Mouse (Mus musculus) olfactory bulb, adult 2 months (tissue): Measurements from ENCODE around the gene Myo10. TPM values are rescaled to one million over a fixed set of nuclear protein-coding genes. Genes with fewer than 3 reads are reported as not detected.

ENCODE experiments used
- H3K27ac ChIP-seq: fragments of 200-500 bp; 2 replicates; pipeline ENCODE4 v1.5.1; 2012; ENCODE audit warnings: low read depth, low read length; ENCODE audit not compliant: insufficient read depth
- H3K4me1 ChIP-seq: fragments of 200-500 bp; 2 replicates; pipeline ENCODE4 v1.6.1; 2012; ENCODE audit warnings: low read length; ENCODE audit not compliant: control insufficient read depth, insufficient read depth
- H3K4me3 ChIP-seq: fragments of 200-500 bp; 2 replicates; pipeline ENCODE4 v1.5.1; 2012; ENCODE audit warnings: mild to moderate bottlenecking, low read depth, low read length, moderate library complexity; ENCODE audit not compliant: insufficient read depth
- CTCF ChIP-seq: fragments of 200-500 bp; IDR thresholded peaks from 2 replicates; pipeline ENCODE4 v1.5.1; 2012; ENCODE audit warnings: low read depth, mild to moderate bottlenecking, low read length, moderate library complexity; ENCODE audit not compliant: insufficient read depth
- POLR2A ChIP-seq: fragments of 200-500 bp; IDR thresholded peaks from 2 replicates; pipeline ENCODE4 v1.6.1; 2012; ENCODE audit warnings: mild to moderate bottlenecking, low read depth, low read length, moderate library complexity; ENCODE audit not compliant: insufficient read depth
- WGBS: fragments of 180-500 bp; shearing (Covaris S2); methylation state at CpG from one replicate; pipeline ENCODE4 v1.1.7; 2018; 5-methylcytosine and 5-hydroxymethylcytosine counted together
- polyA plus RNA-seq: library from polyadenylated mRNA; stranded (reverse); fragments of >200 nt; gene quantifications from 2 replicates; pipeline ENCODE4 v1.2.4, GENCODE M21; 2012; ENCODE audit warnings: low replicate concordance; ENCODE audit not compliant: missing spikeins, insufficient read depth, insufficient read length

The Myo10 gene
- polyA plus RNA-seq, 1 experiment: not detected

DNA sequence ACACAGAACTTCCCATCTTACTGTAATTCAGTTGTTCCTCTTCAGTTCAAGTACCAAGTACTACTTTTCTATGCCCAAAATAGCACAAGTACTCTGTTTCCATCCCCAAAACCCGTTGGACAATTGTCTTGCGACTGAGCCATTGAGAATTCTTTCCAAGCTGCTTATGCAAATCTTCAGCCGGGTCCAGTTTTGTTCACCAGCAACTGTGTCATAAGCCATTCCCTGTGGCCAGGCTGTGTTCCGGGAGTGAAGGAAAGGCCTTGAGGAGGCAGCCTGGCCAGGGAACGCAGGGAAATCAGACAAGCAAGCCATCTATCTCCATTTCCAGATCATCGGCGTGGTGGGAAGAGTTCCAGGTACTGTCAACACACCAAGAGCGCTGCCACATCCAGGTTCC, 34.4 kb upstream of the Myo10 start:
- 70% methylated on average over 8 of the region's 8 CpGs for WGBS
- TF ChIP-seq CTCF (no peak), POLR2A (no peak)
- Histone ChIP-seq H3K4me3 (no peak overlapping the region), H3K4me1 (no peaks in the 10 kb centered on the region), H3K27ac (no peak overlapping the region)

DNA sequence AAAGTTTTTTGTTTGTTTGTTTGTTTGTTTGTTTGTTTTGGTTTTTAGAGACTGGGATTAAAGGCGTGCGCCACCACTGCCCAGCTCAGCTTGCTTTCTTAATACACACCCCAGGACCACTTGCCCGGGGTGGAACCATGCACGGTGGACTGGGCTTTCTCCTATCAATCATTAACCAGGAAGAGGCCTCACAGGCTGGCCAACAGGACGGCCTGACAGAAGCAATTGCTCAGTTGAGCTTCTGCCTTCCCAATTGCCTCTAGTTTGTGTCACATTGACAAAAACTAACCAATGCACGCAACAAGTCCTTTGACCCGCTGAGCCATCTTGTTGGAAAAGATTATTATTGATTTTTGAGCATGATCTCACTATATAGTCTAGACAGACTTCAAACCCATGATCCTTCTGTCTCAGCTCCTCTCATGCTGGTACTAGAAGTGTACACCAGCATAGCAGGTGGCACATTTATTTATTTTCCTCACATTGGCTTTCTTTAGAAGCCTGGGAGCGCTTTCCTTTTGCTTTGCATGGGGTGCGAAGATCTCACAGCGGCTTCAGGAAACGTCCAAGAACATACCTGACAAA, 32.9 kb upstream of the Myo10 start:
- no peak for TF ChIP-seq POLR2A
- TF ChIP-seq CTCF: no peak
- WGBS: 91% methylated on average over 11 of the region's 11 CpGs
- Histone ChIP-seq H3K27ac (no peak overlapping the region), H3K4me3 (no peak overlapping the region), H3K4me1 (no peaks in the 10 kb centered on the region)

DNA sequence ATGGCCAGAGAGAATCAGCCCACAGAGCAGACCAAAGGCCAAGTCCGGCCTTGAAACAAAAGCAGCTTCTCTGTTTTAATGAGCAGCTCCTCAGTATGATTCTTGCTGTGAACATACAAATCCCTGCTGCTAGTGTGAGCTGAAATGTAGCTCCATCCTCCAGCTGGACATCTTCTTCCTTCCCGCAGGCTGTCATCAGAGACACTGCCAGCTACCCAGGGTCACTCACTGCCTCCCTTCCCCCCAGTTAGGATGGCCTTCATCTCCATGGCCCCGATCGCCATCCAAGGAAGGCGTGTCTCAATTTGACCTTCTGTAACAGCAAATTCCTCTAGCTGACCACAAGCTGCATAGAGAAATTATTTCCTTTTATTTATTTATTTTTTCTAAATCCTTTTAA, 32.4 kb upstream of the Myo10 start:
- 85% methylated on average over 5 of the region's 5 CpGs for WGBS
- Histone ChIP-seq H3K27ac (no peak overlapping the region), H3K4me3 (no peak overlapping the region), H3K4me1 (no peaks in the 10 kb centered on the region)
- TF ChIP-seq POLR2A (no peak), CTCF (no peak)

DNA sequence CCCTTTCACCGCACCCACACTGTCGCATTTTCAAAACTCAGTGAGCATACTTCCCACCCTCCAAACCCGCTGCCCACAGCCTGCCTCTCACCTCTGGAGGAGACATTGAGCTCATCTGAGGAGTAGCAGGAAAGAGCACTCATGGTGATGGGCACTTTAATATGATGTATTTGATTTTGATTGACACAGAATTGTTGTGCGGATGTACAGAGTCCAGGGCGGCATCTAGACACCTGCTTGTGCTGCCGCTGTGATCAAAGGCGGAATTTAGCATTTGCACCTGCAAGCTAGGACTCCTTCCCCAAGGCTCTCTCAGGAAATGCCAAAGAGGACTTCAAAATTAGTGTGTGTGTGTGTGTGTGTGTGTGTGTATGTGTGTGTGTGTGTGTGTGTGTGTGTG, 31.4 kb upstream of the Myo10 start:
- Histone ChIP-seq H3K4me1 (no peaks in the 10 kb centered on the region), H3K27ac (no peak overlapping the region), H3K4me3 (no peak overlapping the region)
- 88% methylated on average over 7 of the region's 7 CpGs for WGBS
- no peak for TF ChIP-seq CTCF
- TF ChIP-seq POLR2A: no peak

DNA sequence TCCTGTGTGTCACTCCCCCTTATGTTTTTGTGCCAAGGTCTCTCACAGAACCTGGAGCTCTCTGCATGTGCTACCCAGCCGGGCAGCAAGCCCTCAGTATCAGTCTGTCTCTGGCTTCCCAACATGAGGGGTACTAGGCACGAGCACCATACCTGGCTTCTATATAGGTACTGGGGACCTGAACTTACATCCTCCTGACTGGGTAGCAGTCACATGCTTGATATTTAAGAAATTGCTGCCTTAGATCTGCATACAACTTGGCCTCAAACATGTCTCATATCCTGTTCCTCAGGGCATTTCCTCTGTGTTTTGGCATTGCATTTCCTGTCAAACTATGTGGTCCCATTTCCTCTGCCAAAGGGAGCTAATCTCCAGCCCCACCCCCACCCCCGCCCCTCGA, 30.4 kb upstream of the Myo10 start:
- 83% methylated on average over 4 of the region's 4 CpGs for WGBS
- no peak overlapping the region for H3K4me3 ChIP-seq
- TF ChIP-seq POLR2A: no peak
- TF ChIP-seq CTCF: no peak
- H3K27ac ChIP-seq: no peak overlapping the region
- no peaks in the 10 kb centered on the region for H3K4me1 ChIP-seq

DNA sequence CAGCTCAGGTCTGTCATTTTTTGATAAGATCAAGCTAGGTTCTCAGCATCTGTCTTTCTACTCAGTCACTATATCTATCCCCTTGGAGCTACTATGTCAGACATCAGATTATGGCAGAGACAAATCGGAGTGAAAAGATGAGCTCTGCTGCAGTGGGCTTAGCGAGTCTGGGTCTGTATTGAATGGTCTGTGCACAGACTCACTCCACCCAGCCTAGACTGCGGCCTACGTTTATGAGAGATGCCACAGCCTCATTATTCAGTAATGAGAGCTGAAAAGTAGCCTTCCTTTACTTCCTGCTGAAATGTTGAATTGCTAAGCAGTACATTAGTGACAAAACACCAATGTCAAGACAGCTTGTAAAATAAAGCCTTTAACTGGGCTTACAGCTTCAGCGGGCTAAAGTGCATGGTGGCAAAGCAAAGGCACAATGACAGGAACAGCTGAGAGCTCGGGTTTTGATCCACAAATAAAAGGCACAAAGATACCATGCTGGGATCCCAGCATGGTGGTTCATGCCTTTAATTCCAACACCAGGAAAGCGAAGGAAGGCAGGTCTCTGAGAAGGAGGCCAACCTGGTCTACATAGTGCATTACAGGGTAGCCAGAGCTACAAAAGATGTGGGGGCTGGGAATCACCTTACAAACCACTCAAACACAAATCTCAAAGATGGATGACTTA, 28.7 kb upstream of the Myo10 start:
- H3K27ac ChIP-seq: no peak overlapping the region
- no peak overlapping the region for H3K4me3 ChIP-seq
- H3K4me1 ChIP-seq: no peaks in the 10 kb centered on the region
- 56% methylated on average over 7 of the region's 7 CpGs for WGBS
- TF ChIP-seq POLR2A: no peak
- TF ChIP-seq CTCF: no peak

DNA sequence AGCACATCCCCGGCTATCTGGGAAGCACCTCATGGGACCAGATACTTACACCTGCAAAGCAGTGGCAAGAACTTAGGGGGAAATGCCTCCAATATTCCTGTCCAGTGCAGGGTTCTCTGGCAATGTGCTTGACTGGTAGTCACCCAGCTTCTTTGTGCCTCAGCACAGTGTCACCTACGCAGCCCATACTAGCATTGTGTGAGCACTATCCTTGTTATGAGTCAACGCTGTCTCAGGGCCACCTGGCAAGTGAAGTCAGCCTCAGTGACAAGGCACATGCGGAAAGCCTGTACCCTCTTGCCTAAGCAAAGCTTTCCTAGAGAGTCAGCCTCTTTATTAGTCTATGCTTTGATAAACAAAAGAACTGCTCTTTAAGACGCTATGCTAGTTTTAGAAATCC, 24.0 kb upstream of the Myo10 start:
- no peak overlapping the region for H3K27ac ChIP-seq
- no peak overlapping the region for H3K4me3 ChIP-seq
- TF ChIP-seq POLR2A: no peak
- no peak for TF ChIP-seq CTCF
- 88% methylated on average over 5 of the region's 5 CpGs for WGBS
- no peaks in the 10 kb centered on the region for H3K4me1 ChIP-seq

DNA sequence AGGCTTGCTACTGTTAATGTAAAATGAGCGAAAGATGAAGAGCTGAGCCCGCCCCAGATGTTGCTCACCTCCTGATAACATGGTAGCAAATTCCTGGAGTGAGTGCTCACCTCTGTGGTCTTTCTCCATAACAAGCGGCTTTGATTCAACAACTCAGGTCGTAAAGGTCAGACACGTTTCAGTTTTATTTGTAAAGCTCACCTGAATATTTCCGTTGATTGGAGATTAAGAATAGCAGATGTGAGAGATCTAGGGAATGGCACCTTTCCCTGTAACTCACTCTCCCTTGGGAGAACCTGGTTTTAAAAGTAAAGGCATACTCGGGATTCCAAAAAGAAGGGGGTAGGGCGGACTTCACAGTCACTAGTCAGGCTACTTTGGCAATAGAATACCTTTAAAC, 20.0 kb upstream of the Myo10 start:
- Histone ChIP-seq H3K4me3 (no peak overlapping the region), H3K4me1 (no peaks in the 10 kb centered on the region), H3K27ac (no peak overlapping the region)
- TF ChIP-seq CTCF (no peak), POLR2A (no peak)
- WGBS: 87% methylated on average over 8 of the region's 8 CpGs

DNA sequence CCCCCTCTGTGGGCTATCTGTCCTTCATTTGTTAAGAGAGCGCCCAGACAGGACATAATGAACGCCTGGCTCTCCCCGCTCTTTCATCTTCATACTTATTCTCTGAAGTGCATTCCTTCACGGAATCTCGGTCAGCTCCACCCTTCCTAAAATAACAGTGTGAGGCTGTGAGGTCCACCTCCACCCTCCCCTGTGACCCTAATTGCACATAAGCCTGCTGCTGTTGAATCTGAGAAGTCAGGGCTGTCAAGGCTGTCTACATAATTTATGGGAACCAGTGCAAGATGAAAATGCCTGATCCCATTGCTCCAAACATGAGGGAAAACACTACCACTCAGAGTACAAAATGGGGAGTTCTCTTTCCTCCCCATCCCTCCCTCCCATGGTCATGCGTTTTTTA, 19.0 kb upstream of the Myo10 start:
- WGBS: 55% methylated on average over 6 of the region's 6 CpGs
- Histone ChIP-seq H3K4me3 (no peak overlapping the region), H3K4me1 (no peaks in the 10 kb centered on the region), H3K27ac (no peak overlapping the region)
- no peak for TF ChIP-seq CTCF

DNA sequence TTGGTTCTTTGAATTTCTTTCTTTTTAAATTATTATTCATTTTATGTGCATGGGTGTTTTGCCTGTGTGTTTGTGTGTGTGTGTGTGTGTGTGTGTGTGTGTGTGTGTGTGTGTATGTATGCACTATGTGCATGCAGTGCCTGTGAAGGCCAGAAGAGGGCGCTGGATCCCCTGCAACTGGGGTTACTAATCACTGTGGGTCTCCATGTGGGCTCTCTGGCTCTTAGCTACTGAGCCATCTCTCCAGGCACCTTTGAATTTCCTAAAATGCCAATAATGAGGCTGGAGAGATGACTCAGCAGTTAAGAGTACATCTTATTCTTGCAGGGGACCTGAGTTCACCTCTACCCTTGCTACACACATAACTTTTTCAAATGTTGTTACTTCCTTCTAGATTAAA, 18.1 kb upstream of the Myo10 start:
- Histone ChIP-seq H3K4me3 (no peak overlapping the region), H3K27ac (no peak overlapping the region), H3K4me1 (no peaks in the 10 kb centered on the region)
- WGBS: 72% methylated on average over 1 of the region's 1 CpGs
- TF ChIP-seq POLR2A (no peak), CTCF (no peak)
